Mouse (Mus musculus) right cerebral cortex, adult 18-20 months (tissue): ENCODE results near the gene Sun3.

Source experiments
- DNase-seq: peaks from one replicate; pipeline ENCODE4 v3.0.0; 2022; ENCODE audit warnings: mixed read lengths

Gene Sun3

DNA sequence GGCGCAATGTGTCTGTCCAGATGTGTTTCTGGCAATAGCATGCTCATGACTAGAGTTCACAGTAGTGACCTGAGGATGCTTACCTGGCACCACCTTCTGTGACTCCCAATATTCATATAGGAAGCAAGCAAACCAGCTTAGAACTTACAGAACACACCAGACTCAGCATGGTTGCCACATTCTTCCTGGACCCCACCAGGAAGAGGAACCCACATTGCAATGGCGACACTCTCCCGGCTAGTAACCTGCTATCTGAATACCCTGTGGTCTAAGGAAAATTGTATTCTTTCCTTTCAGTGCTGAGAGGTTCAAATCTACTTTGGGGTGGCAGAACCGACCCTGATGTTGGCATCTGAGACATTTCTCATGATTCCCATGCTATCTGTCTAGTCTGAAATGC lies 70.6 kb downstream of the Sun3 start:
- no peak for DNase-seq

DNA sequence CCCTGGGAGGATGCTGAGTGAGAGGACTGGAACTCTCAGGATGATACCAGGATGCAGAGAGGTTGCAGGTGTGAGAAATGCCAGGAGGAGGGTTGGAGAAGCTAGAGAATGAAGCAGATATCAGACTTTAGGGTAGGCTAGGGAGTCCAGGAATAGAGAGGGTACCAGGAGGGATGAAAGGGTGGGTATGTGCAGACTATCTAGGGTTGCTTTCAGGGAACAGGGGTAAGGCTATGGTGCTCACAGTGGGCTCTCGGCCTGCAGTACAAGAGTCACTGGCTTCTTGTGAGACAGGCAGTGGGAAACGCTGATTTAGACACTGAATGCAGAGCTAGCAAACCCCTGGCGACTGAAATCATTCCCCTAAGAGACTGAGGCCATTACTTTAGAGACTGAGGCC lies 75.6 kb downstream of the Sun3 start, which contains the start of gene Pkd1l1:
Gene Pkd1l1 (minus strand): TSS at position 101 of the 400 bp plus-strand sequence.
- no peak for DNase-seq

DNA sequence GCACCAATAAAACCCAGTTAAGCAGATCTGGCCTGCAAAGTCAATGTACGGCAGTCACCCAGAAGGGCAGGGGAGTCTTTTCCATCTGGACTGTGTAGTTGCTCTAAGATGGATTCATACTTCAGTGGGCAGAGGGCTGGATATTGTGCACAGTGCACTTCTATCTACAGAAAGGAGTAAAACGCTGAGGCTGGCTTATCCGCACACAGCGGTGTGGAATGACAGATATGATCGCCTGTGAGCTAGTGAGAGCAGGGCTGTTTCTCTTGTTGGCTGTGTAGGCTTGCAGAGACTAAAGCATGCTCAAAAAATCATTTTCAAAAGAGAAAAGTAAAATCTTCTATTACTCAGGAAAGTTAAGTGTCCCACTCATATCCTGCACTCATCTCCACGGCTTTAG lies 76.7 kb downstream of the Sun3 start:
- no peak for DNase-seq

DNA sequence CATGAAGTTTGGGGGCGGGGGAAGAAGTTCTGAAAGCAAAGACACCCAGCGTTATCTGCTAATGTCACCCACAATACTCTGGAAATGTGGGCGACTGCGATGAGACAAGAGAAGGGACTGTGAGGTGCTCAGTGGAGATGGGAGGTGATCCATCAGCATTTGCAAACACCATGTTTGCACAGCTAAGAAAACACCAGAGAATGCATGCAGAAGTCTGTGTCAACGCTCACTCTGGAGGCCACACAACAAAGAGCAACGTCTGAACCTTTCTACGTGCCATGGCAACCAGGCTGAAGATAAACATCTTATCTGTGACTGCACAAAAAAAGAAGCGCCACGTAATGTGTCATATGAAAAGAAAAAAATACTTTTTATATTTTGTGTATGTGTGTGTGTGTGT lies 78.3 kb downstream of the Sun3 start:
- no peak for DNase-seq

DNA sequence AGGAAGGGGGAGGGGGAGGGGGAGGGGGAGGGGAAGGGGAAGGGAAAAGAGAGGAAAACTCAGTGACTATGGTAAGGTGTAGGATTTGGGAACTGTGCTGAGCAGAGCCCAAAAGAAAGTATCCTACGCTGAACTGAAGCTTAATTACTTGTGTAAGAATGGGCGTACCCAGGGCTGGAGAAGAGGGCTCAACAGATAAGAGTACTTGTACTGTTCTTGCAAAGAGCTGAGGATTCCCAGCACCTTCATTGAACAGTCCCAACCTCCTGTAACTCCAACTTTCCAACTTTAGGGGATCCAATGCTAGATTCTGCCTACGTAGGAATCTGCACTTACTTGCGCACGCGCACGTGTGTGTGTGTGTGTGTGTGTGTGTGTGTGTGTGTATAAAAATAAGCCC lies 80.7 kb downstream of the Sun3 start:
- no peak for DNase-seq
